In genomic region chr9:114052866-114053265, GRCm38 (mm10) we compare ENCODE assay signal across 33 mouse cellular contexts. TPM values are rescaled to one million over a fixed set of nuclear protein-coding genes. Genes with fewer than 3 reads are reported as not detected.
DNase-seq lines count a peak whose midpoint lies in the region; ATAC-seq and TF ChIP-seq lines count a peak whose summit lies in the region.
"Had no signal": no experiment of that assay in that cellular context is flagged by ENCODE, and none has a peak within 500 bp of the region (broad histone marks: within the 10 kb centered on the region; RNA-seq: fewer than 3 reads in every experiment).

No protein-coding gene starts in this region.

- H3K9me3 ChIP-seq in heart, embryonic 13.5 days, result 0 out of 2 replicates have a peak, but pooled peaks cover 3% of the 10 kb centered on the region
- H3K9me3 ChIP-seq in midbrain, embryonic 14.5 days (ENCODE audit: control insufficient read depth, low read length), result no peaks in the 10 kb centered on the region
- H3K9me3 ChIP-seq in midbrain, embryonic 13.5 days, result no peaks in the 10 kb centered on the region
- H3K9me3 ChIP-seq: forebrain, embryonic 13.5 days; heart, embryonic 15.5 days; hindbrain, embryonic 12.5 days; intestine, embryonic 15.5 days; limb, embryonic 12.5 days; midbrain, embryonic 15.5 days; stomach, embryonic 15.5 days had no signal

- H3K79me2 ChIP-seq in heart, adult 2 months (replicated peaks; ENCODE audit: control insufficient read depth, insufficient read depth, low read length), result no peaks in the 10 kb centered on the region

- peak overlapping the region; percentile 22; the same call in 1 of the 2 replicates for H3K4me2 ChIP-seq in heart, embryonic 13.5 days
- H3K4me2 ChIP-seq in midbrain, embryonic 14.5 days (ENCODE audit: low read length), result no peak overlapping the region
- no peak overlapping the region for H3K4me2 ChIP-seq in midbrain, embryonic 13.5 days (replicated peaks)
- H3K4me2 ChIP-seq: forebrain, embryonic 13.5 days; heart, embryonic 15.5 days; hindbrain, embryonic 12.5 days; intestine, embryonic 15.5 days; limb, embryonic 12.5 days; midbrain, embryonic 15.5 days; stomach, embryonic 15.5 days had no signal

- TF ChIP-seq POLR2A in heart, adult 2 months (IDR thresholded peaks at IDR 0.05; ENCODE audit: insufficient read depth, low read depth, low read length), result no peak

- no peak for TF ChIP-seq CTCF in heart, adult 2 months (IDR thresholded peaks at IDR 0.05)

- no peaks in the 10 kb centered on the region for H3K36me3 ChIP-seq in heart, embryonic 13.5 days
- H3K36me3 ChIP-seq in heart, adult 2 months (ENCODE audit: control insufficient read depth, insufficient read depth, low read length), result no peaks in the 10 kb centered on the region
- no peaks in the 10 kb centered on the region for H3K36me3 ChIP-seq in midbrain, embryonic 14.5 days (ENCODE audit: control insufficient read depth, insufficient read depth, low read length)
- no peaks in the 10 kb centered on the region for H3K36me3 ChIP-seq in midbrain, embryonic 13.5 days
- H3K36me3 ChIP-seq: G1E; heart, embryonic 15.5 days; hindbrain, embryonic 12.5 days; intestine, embryonic 15.5 days; limb, embryonic 12.5 days; midbrain, embryonic 15.5 days; stomach, embryonic 15.5 days had no signal

- DNase-seq in heart, adult 2 months, result no peak
- peak; percentile 6 for DNase-seq in midbrain, embryonic 14.5 days
- DNase-seq in R1 (ENCODE audit: low read depth, low spot score), result peak; percentile 27
- no peak for DNase-seq in gastrocnemius, postnatal 14 days
- DNase-seq: adrenal gland, postnatal 36 days; B cell, adult 2 months; cerebellum, adult 18-20 months; cerebellum, postnatal 10 days; gastrocnemius, postnatal 10 days; heart, adult 11 months; heart, postnatal 36 days; kidney, adult 2 months; kidney, postnatal 10 days; layer of hippocampus, postnatal 36 days; liver, postnatal 0 days; right cerebral cortex, postnatal 25 days; thymus, adult 2 months had no signal

- peaks cover 5% of the 10 kb centered on the region; the same call in 1 of the 2 replicates for H3K4me1 ChIP-seq in heart, embryonic 13.5 days
- H3K4me1 ChIP-seq in heart, adult 2 months (ENCODE audit: control insufficient read depth, insufficient read depth, low read length), result no peaks in the 10 kb centered on the region
- no peaks in the 10 kb centered on the region for H3K4me1 ChIP-seq in midbrain, embryonic 14.5 days (ENCODE audit: control insufficient read depth, insufficient read depth, low read length)
- peaks cover 10% of the 10 kb centered on the region for H3K4me1 ChIP-seq in midbrain, embryonic 13.5 days (replicated peaks)

- no peak overlapping the region for H3K27ac ChIP-seq in heart, embryonic 13.5 days (replicated peaks)
- no peak overlapping the region for H3K27ac ChIP-seq in heart, adult 2 months
- H3K27ac ChIP-seq in midbrain, embryonic 14.5 days (replicated peaks; ENCODE audit: low read depth, low read length), result no peak overlapping the region
- no peak overlapping the region for H3K27ac ChIP-seq in midbrain, embryonic 13.5 days
- H3K27ac ChIP-seq: forebrain, embryonic 13.5 days; heart, embryonic 15.5 days; hindbrain, embryonic 12.5 days; hindbrain, postnatal 0 days; intestine, embryonic 15.5 days; limb, embryonic 12.5 days; macrophage; midbrain, embryonic 15.5 days; stomach, embryonic 15.5 days had no signal

- no peak overlapping the region for H3K4me3 ChIP-seq in heart, embryonic 13.5 days
- no peak overlapping the region for H3K4me3 ChIP-seq in heart, adult 2 months
- H3K4me3 ChIP-seq in midbrain, embryonic 14.5 days (replicated peaks; ENCODE audit: low read depth, low read length), result no peak overlapping the region
- H3K4me3 ChIP-seq in midbrain, embryonic 13.5 days (replicated peaks), result no peak overlapping the region
- H3K4me3 ChIP-seq: forebrain, embryonic 13.5 days; heart, embryonic 15.5 days; hindbrain, embryonic 12.5 days; intestine, embryonic 15.5 days; limb, embryonic 12.5 days; midbrain, embryonic 15.5 days; stomach, embryonic 15.5 days had no signal

- peaks cover 30% of the 10 kb centered on the region for H3K27me3 ChIP-seq in heart, embryonic 13.5 days (replicated peaks)
- H3K27me3 ChIP-seq in heart, adult 2 months (ENCODE audit: control insufficient read depth, insufficient read depth, low read length), result peaks cover 8% of the 10 kb centered on the region
- H3K27me3 ChIP-seq in midbrain, embryonic 14.5 days (ENCODE audit: control insufficient read depth, insufficient read depth, low read length), result peaks cover 19% of the 10 kb centered on the region
- H3K27me3 ChIP-seq in midbrain, embryonic 13.5 days, result peaks cover 30% of the 10 kb centered on the region

- no peak for ATAC-seq in heart, embryonic 13.5 days (ENCODE audit: extremely low read depth, insufficient number of reproducible peaks, low FRiP score, low TSS enrichment)
- no peak for ATAC-seq in midbrain, embryonic 14.5 days (ENCODE audit: low FRiP score, low TSS enrichment)
- no peak for ATAC-seq in midbrain, embryonic 13.5 days
- ATAC-seq: forebrain, embryonic 13.5 days; hindbrain, postnatal 0 days; liver, postnatal 0 days; lung, postnatal 0 days; midbrain, embryonic 15.5 days; Patski had no signal

- intact Hi-C loops in heart, adult 2 months (cut with DNase I), result no loop called here
- intact Hi-C loops in gastrocnemius, postnatal 14 days (cut with DNase I; ENCODE audit: low total_unique reads), result no loop called here

- no peak for TF ChIP-seq EP300 in heart, adult 2 months (IDR thresholded peaks at IDR 0.05; ENCODE audit: insufficient read depth, low read depth, low read length)

- WGBS in heart, embryonic 13.5 days, result 71% methylated on average over 6 of the region's 6 CpGs
- 70% methylated on average over 6 of the region's 6 CpGs for WGBS in heart, adult 2 months
- 76% methylated on average over 6 of the region's 6 CpGs for WGBS in midbrain, embryonic 14.5 days
- 88% methylated on average over 6 of the region's 6 CpGs for WGBS in midbrain, embryonic 13.5 days

- H3K9ac ChIP-seq in heart, embryonic 13.5 days, result no peak overlapping the region
- H3K9ac ChIP-seq in heart, adult 2 months (ENCODE audit: low read depth, low read length), result no peak overlapping the region
- H3K9ac ChIP-seq in midbrain, embryonic 14.5 days (replicated peaks; ENCODE audit: low read length), result no peak overlapping the region
- H3K9ac ChIP-seq in midbrain, embryonic 13.5 days (replicated peaks), result no peak overlapping the region
- H3K9ac ChIP-seq: forebrain, embryonic 13.5 days; heart, embryonic 15.5 days; hindbrain, embryonic 12.5 days; intestine, embryonic 15.5 days; limb, embryonic 12.5 days; liver, postnatal 0 days; midbrain, embryonic 15.5 days; stomach, embryonic 15.5 days had no signal

RNA-seq across cellular contexts. Expression of gene Susd5, which starts 4.1 kb away (rescaled TPM):
- 0.17 and 0.20 TPM in 2 replicates for polyA plus RNA-seq in heart, embryonic 13.5 days (2015; fragmentation: Nextera tagmentation; extraction: Ambion mirVana)
- total RNA-seq in heart, adult 2 months (2021), result 1 to 10 TPM; 1.5 to 2.2 TPM
- polyA plus RNA-seq in heart, adult 2 months (2012; rRNA removed), result 1.5 and 2.1 TPM in 2 replicates
- 0.19 and 0.37 TPM in 2 replicates for polyA plus RNA-seq in midbrain, embryonic 14.5 days (2014; fragmentation: Nextera tagmentation; extraction: Ambion mirVana)
- 0.23 and 0.31 TPM in 2 replicates for polyA plus RNA-seq in midbrain, embryonic 13.5 days (2015; fragmentation: Nextera tagmentation; extraction: Ambion mirVana)
- total RNA-seq in gastrocnemius, postnatal 14 days (2021), result 1 to 10 TPM; 2.4 to 3.3 TPM
- total RNA-seq: liver, adult 2 months; megakaryocyte-erythroid progenitor cell, adult 5-6 weeks had no signal
- polyA plus RNA-seq: forebrain, embryonic 13.5 days; G1E; liver, adult 2 months; liver, postnatal 0 days; lung, postnatal 0 days; macrophage; Patski had no signal

RNA-seq across cellular contexts. Expression of gene Fbxl2, which starts 6.9 kb away (rescaled TPM):
- polyA plus RNA-seq in heart, embryonic 13.5 days (2015; fragmentation: Nextera tagmentation; extraction: Ambion mirVana), result 1.4 and 2.3 TPM in 2 replicates
- under 1 TPM; 0.44 to 0.91 TPM for total RNA-seq in heart, adult 2 months (2021)
- 1.4 and 1.5 TPM in 2 replicates for polyA plus RNA-seq in heart, adult 2 months (2012; rRNA removed)
- 29.0 and 34.5 TPM in 2 replicates for polyA plus RNA-seq in midbrain, embryonic 14.5 days (2014; fragmentation: Nextera tagmentation; extraction: Ambion mirVana)
- 19.8 and 19.9 TPM in 2 replicates for polyA plus RNA-seq in midbrain, embryonic 13.5 days (2015; fragmentation: Nextera tagmentation; extraction: Ambion mirVana)
- 1 to 10 TPM; 1.2 TPM for total RNA-seq in gastrocnemius, postnatal 14 days (2021)
- total RNA-seq: liver, adult 2 months had no signal

Comparison
In these comparisons a context has a peak if more than half of its experiments do, and no peak if none do; other contexts are left out.
1. DNase-seq: peak in midbrain, embryonic 14.5 days (single experiment) and R1 (single experiment); none in heart, adult 2 months (0 of 2) and gastrocnemius, postnatal 14 days (single experiment).